Mouse (Mus musculus): ENCODE data around the gene Zmat5. TPM values are rescaled to one million over a fixed set of nuclear protein-coding genes. Genes with fewer than 3 reads are reported as not detected.

The Zmat5 gene
- 58.0 and 62.2 TPM in 2 replicates for polyA plus RNA-seq (2014; fragmentation: Nextera tagmentation; extraction: Ambion mirVana)

GRCm38 (mm10) chr11:4704072-4704964 lies at the start of gene Zmat5, which contains the start of gene Uqcr10:
Gene Zmat5 (plus strand): TSS chr11:4704678.
Gene Uqcr10 (minus strand): TSS chr11:4704342.
- no peaks in the 10 kb centered on the region for H3K27me3 ChIP-seq (ENCODE audit: control insufficient read depth, insufficient read depth, low read length)
- H3K36me3 ChIP-seq (ENCODE audit: control insufficient read depth, insufficient read depth, low read length): peaks cover 7% of the 10 kb centered on the region
- H3K4me2 ChIP-seq (ENCODE audit: low read depth, low read length): peak within 1 kb of the TSS; percentile 84
- peaks cover 12% of the 10 kb centered on the region; the same call in 1 of the 2 replicates for H3K4me1 ChIP-seq (ENCODE audit: control insufficient read depth, insufficient read depth, low read length)
- no peaks in the 10 kb centered on the region for H3K9me3 ChIP-seq (ENCODE audit: control insufficient read depth, low read length)
- peak within 1 kb of the TSS; percentile 70 for H3K9ac ChIP-seq (replicated peaks; ENCODE audit: low read depth, low read length)
- WGBS: under 1% methylated on average over 47 of the region's 47 CpGs
- H3K27ac ChIP-seq (ENCODE audit: low read depth, low read length): no peak within 1 kb of the TSS
- ATAC-seq (ENCODE audit: low read depth): peak; percentile 99
- H3K4me3 ChIP-seq (ENCODE audit: low read depth, low read length): peak within 1 kb of the TSS; percentile 61

GRCm38 (mm10) chr11:4659818-4660217 lies 44.7 kb upstream of the Zmat5 start:
- WGBS: 91% methylated on average over 1 of the region's 1 CpGs
- H3K9ac ChIP-seq (replicated peaks; ENCODE audit: low read depth, low read length): no peak overlapping the region
- no peaks in the 10 kb centered on the region for H3K9me3 ChIP-seq (ENCODE audit: control insufficient read depth, low read length)
- H3K4me2 ChIP-seq (ENCODE audit: low read depth, low read length): no peak overlapping the region
- H3K27ac ChIP-seq (ENCODE audit: low read depth, low read length): no peak overlapping the region
- H3K36me3 ChIP-seq (ENCODE audit: control insufficient read depth, insufficient read depth, low read length): peaks cover 18% of the 10 kb centered on the region
- no peak for ATAC-seq (ENCODE audit: low read depth)
- H3K4me3 ChIP-seq (ENCODE audit: low read depth, low read length): no peak overlapping the region
- no peaks in the 10 kb centered on the region for H3K4me1 ChIP-seq (ENCODE audit: control insufficient read depth, insufficient read depth, low read length)
- H3K27me3 ChIP-seq (ENCODE audit: control insufficient read depth, insufficient read depth, low read length): no peaks in the 10 kb centered on the region

GRCm38 (mm10) chr11:4660309-4661025 lies 44.0 kb upstream of the Zmat5 start:
- 75% methylated on average over 7 of the region's 7 CpGs for WGBS
- Histone ChIP-seq H3K27me3 (ENCODE audit: control insufficient read depth, insufficient read depth, low read length) (no peaks in the 10 kb centered on the region), H3K36me3 (ENCODE audit: control insufficient read depth, insufficient read depth, low read length) (peaks cover 13% of the 10 kb centered on the region), H3K4me3 (ENCODE audit: low read depth, low read length) (no peak overlapping the region), H3K27ac (ENCODE audit: low read depth, low read length) (no peak overlapping the region), H3K9ac (replicated peaks; ENCODE audit: low read depth, low read length) (no peak overlapping the region), H3K4me2 (ENCODE audit: low read depth, low read length) (no peak overlapping the region), H3K9me3 (ENCODE audit: control insufficient read depth, low read length) (no peaks in the 10 kb centered on the region), H3K4me1 (ENCODE audit: control insufficient read depth, insufficient read depth, low read length) (no peaks in the 10 kb centered on the region)
- ATAC-seq (ENCODE audit: low read depth): no peak

GRCm38 (mm10) chr11:4661324-4661723 lies 43.2 kb upstream of the Zmat5 start:
- H3K4me3 ChIP-seq (ENCODE audit: low read depth, low read length): no peak overlapping the region
- WGBS: 90% methylated on average over 4 of the region's 4 CpGs

GRCm38 (mm10) chr11:4661871-4662495 lies 42.5 kb upstream of the Zmat5 start:
- H3K4me2 ChIP-seq (ENCODE audit: low read depth, low read length): no peak overlapping the region

More at GRCm38 (mm10) chr11:4661324-4661723, 43.2 kb upstream of the Zmat5 start:
- H3K4me1 ChIP-seq (ENCODE audit: control insufficient read depth, insufficient read depth, low read length): no peaks in the 10 kb centered on the region
- no peaks in the 10 kb centered on the region for H3K9me3 ChIP-seq (ENCODE audit: control insufficient read depth, low read length)
- no peak overlapping the region for H3K27ac ChIP-seq (ENCODE audit: low read depth, low read length)
- H3K4me2 ChIP-seq (ENCODE audit: low read depth, low read length): no peak overlapping the region
- H3K27me3 ChIP-seq (ENCODE audit: control insufficient read depth, insufficient read depth, low read length): no peaks in the 10 kb centered on the region
- no peak for ATAC-seq (ENCODE audit: low read depth)
- H3K36me3 ChIP-seq (ENCODE audit: control insufficient read depth, insufficient read depth, low read length): peaks cover 13% of the 10 kb centered on the region
- no peak overlapping the region for H3K9ac ChIP-seq (replicated peaks; ENCODE audit: low read depth, low read length)

GRCm38 (mm10) chr11:4662496-4662878 lies 42.0 kb upstream of the Zmat5 start:
- no peak overlapping the region for H3K27ac ChIP-seq (ENCODE audit: low read depth, low read length)

More at GRCm38 (mm10) chr11:4661871-4662495, 42.5 kb upstream of the Zmat5 start:
- Histone ChIP-seq H3K27me3 (ENCODE audit: control insufficient read depth, insufficient read depth, low read length) (no peaks in the 10 kb centered on the region), H3K4me1 (ENCODE audit: control insufficient read depth, insufficient read depth, low read length) (no peaks in the 10 kb centered on the region), H3K36me3 (ENCODE audit: control insufficient read depth, insufficient read depth, low read length) (peaks cover 13% of the 10 kb centered on the region), H3K4me3 (ENCODE audit: low read depth, low read length) (no peak overlapping the region), H3K27ac (ENCODE audit: low read depth, low read length) (no peak overlapping the region), H3K9me3 (ENCODE audit: control insufficient read depth, low read length) (no peaks in the 10 kb centered on the region), H3K9ac (replicated peaks; ENCODE audit: low read depth, low read length) (no peak overlapping the region)
- 73% methylated on average over 10 of the region's 10 CpGs for WGBS
- ATAC-seq (ENCODE audit: low read depth): no peak

GRCm38 (mm10) chr11:4671736-4672135 lies 32.7 kb upstream of the Zmat5 start:
- Histone ChIP-seq H3K4me1 (ENCODE audit: control insufficient read depth, insufficient read depth, low read length) (no peaks in the 10 kb centered on the region), H3K27me3 (ENCODE audit: control insufficient read depth, insufficient read depth, low read length) (no peaks in the 10 kb centered on the region), H3K27ac (ENCODE audit: low read depth, low read length) (no peak overlapping the region), H3K4me3 (ENCODE audit: low read depth, low read length) (no peak overlapping the region), H3K9ac (replicated peaks; ENCODE audit: low read depth, low read length) (no peak overlapping the region), H3K4me2 (ENCODE audit: low read depth, low read length) (no peak overlapping the region), H3K36me3 (ENCODE audit: control insufficient read depth, insufficient read depth, low read length) (peaks cover 18% of the 10 kb centered on the region), H3K9me3 (ENCODE audit: control insufficient read depth, low read length) (no peaks in the 10 kb centered on the region)
- WGBS: 91% methylated on average over 4 of the region's 4 CpGs
- ATAC-seq (ENCODE audit: low read depth): no peak

More at GRCm38 (mm10) chr11:4662496-4662878, 42.0 kb upstream of the Zmat5 start:
- no peak for ATAC-seq (ENCODE audit: low read depth)
- 93% methylated on average over 11 of the region's 11 CpGs for WGBS
- no peak overlapping the region for H3K4me2 ChIP-seq (ENCODE audit: low read depth, low read length)
- no peak overlapping the region for H3K4me3 ChIP-seq (ENCODE audit: low read depth, low read length)
- no peaks in the 10 kb centered on the region for H3K4me1 ChIP-seq (ENCODE audit: control insufficient read depth, insufficient read depth, low read length)
- no peaks in the 10 kb centered on the region for H3K27me3 ChIP-seq (ENCODE audit: control insufficient read depth, insufficient read depth, low read length)
- H3K36me3 ChIP-seq (ENCODE audit: control insufficient read depth, insufficient read depth, low read length): peaks cover 13% of the 10 kb centered on the region
- no peak overlapping the region for H3K9ac ChIP-seq (replicated peaks; ENCODE audit: low read depth, low read length)
- H3K9me3 ChIP-seq (ENCODE audit: control insufficient read depth, low read length): no peaks in the 10 kb centered on the region

GRCm38 (mm10) chr11:4674593-4674992 lies 29.9 kb upstream of the Zmat5 start:
- Histone ChIP-seq H3K36me3 (ENCODE audit: control insufficient read depth, insufficient read depth, low read length) (peaks cover 18% of the 10 kb centered on the region), H3K9ac (replicated peaks; ENCODE audit: low read depth, low read length) (no peak overlapping the region), H3K9me3 (ENCODE audit: control insufficient read depth, low read length) (no peaks in the 10 kb centered on the region), H3K4me3 (ENCODE audit: low read depth, low read length) (no peak overlapping the region), H3K4me1 (ENCODE audit: control insufficient read depth, insufficient read depth, low read length) (no peaks in the 10 kb centered on the region), H3K4me2 (ENCODE audit: low read depth, low read length) (no peak overlapping the region), H3K27ac (ENCODE audit: low read depth, low read length) (no peak overlapping the region), H3K27me3 (ENCODE audit: control insufficient read depth, insufficient read depth, low read length) (no peaks in the 10 kb centered on the region)
- WGBS: 92% methylated on average over 1 of the region's 1 CpGs
- ATAC-seq (ENCODE audit: low read depth): no peak

All from neural tube, embryonic 14.5 days (tissue).